Mouse (Mus musculus) liver, postnatal 0 days (tissue): Measurements from ENCODE around the gene Ctcf. TPM values are rescaled to one million over a fixed set of nuclear protein-coding genes. Genes with fewer than 3 reads are reported as not detected.

Experiments used
- ATAC-seq: fragments of 200-750 bp; cut with Nextera tagmentation; 2 replicates; pipeline ENCODE4 v1.8.0; 2017; ENCODE audit warnings: mild to moderate bottlenecking, moderate library complexity
- DNase-seq: peaks from one replicate; pipeline ENCODE4 v3.0.0-alpha.2; 2016
- H3K27ac ChIP-seq: fragments of 300-500 bp; sonication (generic); 2 replicates; pipeline ENCODE4 v1.5.1; 2014; ENCODE audit warnings: antibody characterized with exemption, moderate library complexity, mild to moderate bottlenecking, low read depth
- H3K27me3 ChIP-seq: fragments of 300-500 bp; sonication (generic); 2 replicates; pipeline ENCODE4 v1.6.1; 2014; ENCODE audit warnings: low read length, control low read depth, mixed read lengths; ENCODE audit not compliant: insufficient read depth
- H3K36me3 ChIP-seq: fragments of 300-500 bp; sonication (generic); replicated peaks from 2 replicates; pipeline ENCODE4 v1.6.1; 2014; ENCODE audit warnings: mild to moderate bottlenecking, control low read depth, low read length, moderate library complexity, mixed read lengths; ENCODE audit not compliant: insufficient read depth
- H3K4me1 ChIP-seq: fragments of 300-500 bp; sonication (generic); 2 replicates; pipeline ENCODE4 v1.6.1; 2014; ENCODE audit warnings: antibody characterized with exemption, mild to moderate bottlenecking, control low read depth; ENCODE audit not compliant: insufficient read depth
- H3K4me2 ChIP-seq: fragments of 300-500 bp; sonication (generic); 2 replicates; pipeline ENCODE4 v1.6.1; 2014; ENCODE audit warnings: low read depth, mild to moderate bottlenecking, low read length, moderate library complexity, mixed read lengths
- H3K4me3 ChIP-seq: fragments of 300-500 bp; sonication (generic); 2 replicates; pipeline ENCODE4 v1.5.1; 2014; ENCODE audit warnings: low read depth, low read length
- H3K9ac ChIP-seq: fragments of 300-500 bp; sonication (generic); replicated peaks from 2 replicates; pipeline ENCODE4 v1.6.1; 2014; ENCODE audit warnings: mild to moderate bottlenecking, moderate library complexity
- H3K9me3 ChIP-seq: fragments of 300-500 bp; sonication (generic); 2 replicates; pipeline ENCODE4 v1.6.1; 2016; ENCODE audit warnings: mild to moderate bottlenecking, control low read depth, low read length, mixed read lengths
- CTCF ChIP-seq: sonication (generic); IDR thresholded peaks from 2 replicates; pipeline ENCODE4 v1.5.1; 2016; ENCODE audit warnings: antibody characterized with exemption, low read depth
- EP300 ChIP-seq: IDR thresholded peaks from 2 replicates; pipeline ENCODE4 v1.6.1; 2016; ENCODE audit warnings: antibody characterized with exemption, low read depth, mild to moderate bottlenecking
- WGBS: fragments of 180-500 bp; shearing (Covaris S2); extraction: QIAGEN DNeasy Blood & Tissue Kit; methylation state at CpG from one replicate; pipeline ENCODE4 v1.1.7; 2014; ENCODE audit not compliant: insufficient replicate concordance; 5-methylcytosine and 5-hydroxymethylcytosine counted together
- polyA plus RNA-seq: library from polyadenylated mRNA; unstranded; fragments of >200 nt; fragmentation: Nextera tagmentation; extraction: Ambion mirVana; gene quantifications from 2 replicates; pipeline ENCODE4 v1.2.1, GENCODE M21; 2015

The Ctcf gene
- polyA plus RNA-seq, 1 experiment from 2014 or later = 41.1 TPM

DNA sequence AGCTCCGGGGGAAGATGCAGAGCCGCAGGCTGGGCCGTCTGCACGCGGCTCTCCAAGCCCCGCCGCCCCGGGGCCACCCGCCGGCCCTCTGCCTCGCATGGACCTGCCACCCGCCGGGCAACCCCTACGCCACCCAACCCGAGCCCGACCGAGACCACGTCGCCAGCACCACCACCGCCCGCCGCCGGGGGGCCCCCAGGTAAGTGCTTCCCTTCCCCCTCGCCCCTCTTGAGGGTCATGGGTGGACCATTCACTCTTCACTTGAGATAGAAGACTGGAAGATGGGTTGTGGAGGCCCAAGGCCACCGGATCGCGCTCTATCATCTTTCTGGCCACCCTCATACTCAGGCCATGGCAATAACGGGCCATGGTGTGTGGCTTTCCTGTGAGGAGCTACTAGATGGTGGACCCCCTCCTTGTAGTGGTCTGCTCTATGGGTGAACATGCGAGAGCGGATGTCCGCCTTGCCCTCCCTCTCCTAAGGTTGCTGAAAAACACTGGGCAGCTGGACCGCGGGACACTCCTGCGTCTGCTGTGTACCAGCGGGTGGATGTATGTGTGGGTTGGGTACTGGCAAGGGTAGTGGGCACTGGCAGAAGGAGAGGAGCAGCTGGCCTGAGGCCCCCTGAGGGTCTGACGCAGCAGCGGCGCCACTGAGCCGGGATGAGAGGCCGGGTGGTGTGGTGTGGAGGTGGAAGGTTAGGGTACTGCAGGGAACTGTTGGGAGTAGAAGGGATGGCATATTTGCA lies 57.9 kb downstream of the Ctcf start:
- TF ChIP-seq EP300 (no peak), CTCF (no peak)
- no peaks in the 10 kb centered on the region for H3K9me3 ChIP-seq
- no peak overlapping the region for H3K27ac ChIP-seq
- WGBS = 46% methylated on average over 38 of the region's 40 CpGs
- 0 out of 2 replicates have a peak, but pooled peaks cover 4% of the 10 kb centered on the region for H3K27me3 ChIP-seq
- H3K4me3 ChIP-seq = peak overlapping the region; percentile 38
- peaks cover 9% of the 10 kb centered on the region for H3K4me1 ChIP-seq
- DNase-seq (no peak), ATAC-seq (peak; percentile 4; the same call in 1 of the 2 replicates)
- H3K4me2 ChIP-seq = peak overlapping the region; percentile 71
- 0 out of 2 replicates have a peak overlapping the region, but pooled peaks have one; percentile 11 for H3K9ac ChIP-seq
- peaks cover 23% of the 10 kb centered on the region for H3K36me3 ChIP-seq

GRCm38 (mm10) chr8:105695080-105695780 lies 58.9 kb downstream of the Ctcf start:
- 0 out of 2 replicates have a peak, but pooled peaks cover 4% of the 10 kb centered on the region for H3K27me3 ChIP-seq
- ATAC-seq (no peak), DNase-seq (peak; percentile 11)
- H3K9me3 ChIP-seq = no peaks in the 10 kb centered on the region
- TF ChIP-seq EP300 (no peak), CTCF (no peak)
- H3K9ac ChIP-seq = no peak overlapping the region
- no peak overlapping the region for H3K27ac ChIP-seq
- H3K4me1 ChIP-seq = peaks cover 14% of the 10 kb centered on the region
- no peak overlapping the region for H3K4me2 ChIP-seq
- WGBS = 79% methylated on average over 30 of the region's 30 CpGs
- H3K4me3 ChIP-seq = no peak overlapping the region
- peaks cover 23% of the 10 kb centered on the region for H3K36me3 ChIP-seq

DNA sequence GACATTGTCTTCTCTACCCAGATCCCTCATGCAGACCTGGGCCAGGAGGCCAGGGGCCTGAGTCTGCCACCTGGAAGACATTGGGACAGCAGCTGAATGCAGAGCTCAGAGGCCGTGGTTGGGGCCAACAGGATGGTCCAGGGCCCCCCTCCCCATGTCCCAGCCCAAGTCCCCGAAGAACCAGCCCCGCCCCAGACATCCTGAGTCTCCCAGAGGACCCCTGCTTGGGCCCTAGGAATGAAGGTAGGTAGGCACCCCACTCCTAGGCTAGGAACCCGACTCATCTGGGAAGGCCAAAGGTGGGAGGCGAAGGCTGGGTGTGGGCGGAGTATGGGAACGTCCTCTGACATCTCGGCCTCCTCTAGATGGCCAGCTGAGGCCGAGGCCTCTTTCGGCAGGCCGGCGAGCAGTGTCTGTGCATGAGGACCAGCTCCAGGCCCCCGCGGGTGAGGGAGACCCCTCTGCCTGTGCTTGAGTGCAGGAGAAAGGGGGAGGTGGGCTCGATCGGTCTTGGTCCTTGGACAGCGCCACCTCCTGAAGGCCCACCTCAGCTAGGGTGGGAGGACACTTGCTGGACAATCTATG lies 60.9 kb downstream of the Ctcf start:
- Histone ChIP-seq H3K4me1 (peaks cover 21% of the 10 kb centered on the region), H3K27me3 (0 out of 2 replicates have a peak, but pooled peaks cover 4% of the 10 kb centered on the region), H3K9me3 (no peaks in the 10 kb centered on the region), H3K9ac (no peak overlapping the region), H3K36me3 (peaks cover 23% of the 10 kb centered on the region), H3K4me2 (no peak overlapping the region), H3K27ac (no peak overlapping the region), H3K4me3 (no peak overlapping the region)
- ATAC-seq = no peak
- 88% methylated on average over 16 of the region's 17 CpGs for WGBS
- TF ChIP-seq EP300 (no peak), CTCF (no peak)
- no peak for DNase-seq

- no peak for DNase-seq
- H3K9me3 ChIP-seq = no peaks in the 10 kb centered on the region
- H3K27me3 ChIP-seq = 0 out of 2 replicates have a peak, but pooled peaks cover 4% of the 10 kb centered on the region
- WGBS = 85% methylated on average over 5 of the region's 5 CpGs
- peaks cover 23% of the 10 kb centered on the region for H3K36me3 ChIP-seq
- H3K4me1 ChIP-seq = peaks cover 17% of the 10 kb centered on the region
- ATAC-seq = no peak
- no peak overlapping the region for H3K4me3 ChIP-seq
- H3K27ac ChIP-seq = no peak overlapping the region
- no peak overlapping the region for H3K4me2 ChIP-seq
- TF ChIP-seq EP300 (no peak), CTCF (no peak)
- no peak overlapping the region for H3K9ac ChIP-seq
Measured at GRCm38 (mm10) chr8:105698734-105699133, 62.4 kb downstream of the Ctcf start.

DNA sequence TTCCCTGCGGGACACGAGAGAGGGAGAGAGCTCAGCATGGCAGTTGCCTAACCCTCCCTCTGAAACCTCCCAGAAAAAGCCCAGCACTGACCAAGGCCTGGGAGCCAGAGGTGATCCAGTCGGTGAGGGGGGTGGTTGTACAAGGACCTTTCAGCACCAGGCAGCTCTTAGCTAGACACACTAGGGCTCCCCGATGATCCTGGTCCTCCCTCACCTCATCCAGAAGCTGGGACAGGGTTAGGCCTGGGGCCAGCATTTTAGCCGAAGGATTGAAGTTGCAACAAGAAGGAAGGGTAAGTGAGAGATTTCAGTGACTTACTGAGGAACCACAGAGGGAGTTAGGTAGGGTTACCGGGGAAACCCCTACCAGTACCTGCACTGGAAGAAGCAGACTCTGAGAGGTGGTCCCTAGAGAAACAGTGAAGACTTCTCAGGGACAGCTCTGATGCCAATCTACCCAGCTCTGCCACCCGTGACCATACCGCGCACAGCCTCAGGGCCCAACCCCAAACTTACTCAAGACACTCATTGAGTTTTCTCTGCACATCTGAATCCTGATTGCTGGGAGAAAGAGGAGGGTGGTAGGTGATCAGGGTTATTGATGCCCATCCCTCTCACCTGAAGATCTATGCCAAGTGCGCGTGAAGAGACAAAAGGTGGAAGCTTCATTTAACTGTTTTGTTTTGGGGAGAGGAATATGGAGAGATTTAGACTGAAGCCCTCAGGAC lies 63.3 kb downstream of the Ctcf start:
- Histone ChIP-seq H3K4me3 (peak overlapping the region; percentile 71; the same call in 1 of the 2 replicates), H3K9me3 (no peaks in the 10 kb centered on the region), H3K36me3 (peaks cover 23% of the 10 kb centered on the region), H3K27ac (no peak overlapping the region), H3K4me2 (peak overlapping the region; percentile 87), H3K27me3 (0 out of 2 replicates have a peak, but pooled peaks cover under 1% of the 10 kb centered on the region), H3K9ac (no peak overlapping the region), H3K4me1 (peaks cover 11% of the 10 kb centered on the region)
- ATAC-seq (no peak), DNase-seq (no peak)
- WGBS = 83% methylated on average over 11 of the region's 11 CpGs
- no peak for TF ChIP-seq EP300
- TF ChIP-seq CTCF = no peak
